Mouse (Mus musculus): ENCODE results near the gene Fli1. TPM values are rescaled to one million over a fixed set of nuclear protein-coding genes. Genes with fewer than 3 reads are reported as not detected.

Fli1 gene
- polyA plus RNA-seq, 1 experiment from 2014 or later = 6.0 TPM

- no peak overlapping the region for H3K27ac ChIP-seq (ENCODE audit: low read length)
- no peak overlapping the region for H3K9ac ChIP-seq (ENCODE audit: low read depth, low read length)
- no peaks in the 10 kb centered on the region for H3K36me3 ChIP-seq (ENCODE audit: control insufficient read depth, insufficient read depth, low read length)
- peaks cover 3% of the 10 kb centered on the region; the same call in 1 of the 2 replicates for H3K27me3 ChIP-seq (ENCODE audit: control insufficient read depth, insufficient read depth, low read depth, low read length)
- no peak overlapping the region for H3K4me3 ChIP-seq (ENCODE audit: low read depth, low read length)
- no peaks in the 10 kb centered on the region for H3K4me1 ChIP-seq (ENCODE audit: control insufficient read depth, insufficient read depth, low read length)
- ATAC-seq = no peak
- WGBS = 74% methylated on average over 4 of the region's 4 CpGs
- no peak overlapping the region for H3K4me2 ChIP-seq (ENCODE audit: low read length)
- H3K9me3 ChIP-seq (replicated peaks; ENCODE audit: control insufficient read depth, low read length, poor library complexity, severe bottlenecking) = no peaks in the 10 kb centered on the region
Measured at GRCm38 (mm10) chr9:32503423-32503822, 39.2 kb downstream of the Fli1 start.

DNA sequence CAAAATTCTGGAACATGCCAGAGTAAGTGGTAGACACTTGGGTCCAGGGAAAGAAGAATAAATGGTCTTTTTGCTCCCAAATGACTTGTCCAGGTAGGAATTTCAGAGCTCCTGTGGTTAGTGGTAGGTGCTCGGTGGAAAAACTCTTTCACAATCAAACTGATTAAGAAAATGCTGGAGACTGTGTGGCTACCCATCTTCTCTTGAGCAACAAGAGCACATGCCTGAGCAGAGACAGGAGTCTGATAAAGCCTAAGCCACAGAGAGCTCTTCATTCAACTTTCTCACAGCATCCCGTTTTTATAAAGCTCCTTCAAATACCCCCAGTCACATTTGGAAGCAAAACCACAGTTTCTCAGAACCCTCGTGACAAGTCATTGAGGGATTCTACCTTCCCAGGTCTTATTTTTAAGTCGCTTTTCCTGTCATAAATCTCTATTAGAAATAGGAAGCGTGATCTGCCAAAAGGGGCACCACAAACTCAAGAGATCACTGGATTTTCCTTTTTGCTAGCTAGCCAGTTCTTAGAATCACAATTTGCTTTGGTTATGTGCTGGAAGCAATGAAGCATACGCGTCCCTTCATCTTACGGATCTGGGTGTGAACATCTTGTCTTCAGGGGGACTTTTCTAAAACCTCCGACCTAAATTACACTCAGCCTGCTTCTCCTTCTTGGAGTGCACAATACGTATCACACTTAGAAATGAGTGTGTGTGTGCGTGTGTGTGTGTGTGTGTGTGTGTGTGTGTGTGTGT lies 40.2 kb downstream of the Fli1 start:
- 88% methylated on average over 11 of the region's 11 CpGs for WGBS
- Histone ChIP-seq H3K27ac (ENCODE audit: low read length) (no peak overlapping the region), H3K4me2 (ENCODE audit: low read length) (no peak overlapping the region), H3K36me3 (ENCODE audit: control insufficient read depth, insufficient read depth, low read length) (no peaks in the 10 kb centered on the region), H3K9ac (ENCODE audit: low read depth, low read length) (no peak overlapping the region), H3K27me3 (ENCODE audit: control insufficient read depth, insufficient read depth, low read depth, low read length) (peaks cover 3% of the 10 kb centered on the region; the same call in 1 of the 2 replicates), H3K4me3 (ENCODE audit: low read depth, low read length) (no peak overlapping the region), H3K4me1 (ENCODE audit: control insufficient read depth, insufficient read depth, low read length) (no peaks in the 10 kb centered on the region), H3K9me3 (replicated peaks; ENCODE audit: control insufficient read depth, low read length, poor library complexity, severe bottlenecking) (no peaks in the 10 kb centered on the region)
- no peak for ATAC-seq

DNA sequence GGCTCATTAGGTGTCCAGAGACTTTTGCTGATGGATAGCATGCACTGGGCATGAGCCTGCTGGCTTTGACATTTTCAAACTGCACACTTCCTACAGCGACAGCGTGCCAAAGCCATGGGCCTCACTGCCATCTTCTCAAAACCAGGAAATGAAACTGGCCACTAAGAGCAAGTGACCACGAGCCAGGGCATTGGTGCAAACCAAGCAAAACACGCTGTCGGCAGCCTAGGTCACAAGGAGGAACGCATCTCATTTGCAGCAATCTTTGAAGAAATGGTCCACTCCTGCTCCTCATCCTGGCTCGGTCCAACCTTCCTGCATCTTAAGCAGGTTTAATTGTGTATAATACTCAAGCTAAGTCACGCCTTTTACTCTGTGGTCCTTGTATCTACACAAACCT lies 41.8 kb downstream of the Fli1 start:
- ATAC-seq = no peak
- no peaks in the 10 kb centered on the region for H3K27me3 ChIP-seq (ENCODE audit: control insufficient read depth, insufficient read depth, low read depth, low read length)
- H3K9ac ChIP-seq (ENCODE audit: low read depth, low read length) = no peak overlapping the region
- no peaks in the 10 kb centered on the region for H3K9me3 ChIP-seq (replicated peaks; ENCODE audit: control insufficient read depth, low read length, poor library complexity, severe bottlenecking)
- no peaks in the 10 kb centered on the region for H3K36me3 ChIP-seq (ENCODE audit: control insufficient read depth, insufficient read depth, low read length)
- WGBS = 84% methylated on average over 8 of the region's 8 CpGs
- H3K4me1 ChIP-seq (ENCODE audit: control insufficient read depth, insufficient read depth, low read length) = no peaks in the 10 kb centered on the region
- no peak overlapping the region for H3K4me2 ChIP-seq (ENCODE audit: low read length)
- no peak overlapping the region for H3K27ac ChIP-seq (ENCODE audit: low read length)
- no peak overlapping the region for H3K4me3 ChIP-seq (ENCODE audit: low read depth, low read length)

GRCm38 (mm10) chr9:32500063-32500462 lies 42.6 kb downstream of the Fli1 start:
- no peak for ATAC-seq
- WGBS = 86% methylated on average over 5 of the region's 5 CpGs
- H3K4me3 ChIP-seq (ENCODE audit: low read depth, low read length) = no peak overlapping the region
- no peaks in the 10 kb centered on the region for H3K9me3 ChIP-seq (replicated peaks; ENCODE audit: control insufficient read depth, low read length, poor library complexity, severe bottlenecking)
- H3K4me2 ChIP-seq (ENCODE audit: low read length) = no peak overlapping the region
- no peaks in the 10 kb centered on the region for H3K27me3 ChIP-seq (ENCODE audit: control insufficient read depth, insufficient read depth, low read depth, low read length)
- no peak overlapping the region for H3K9ac ChIP-seq (ENCODE audit: low read depth, low read length)
- no peaks in the 10 kb centered on the region for H3K36me3 ChIP-seq (ENCODE audit: control insufficient read depth, insufficient read depth, low read length)
- no peak overlapping the region for H3K27ac ChIP-seq (ENCODE audit: low read length)
- H3K4me1 ChIP-seq (ENCODE audit: control insufficient read depth, insufficient read depth, low read length) = peaks cover 6% of the 10 kb centered on the region; the same call in 1 of the 2 replicates

GRCm38 (mm10) chr9:32499469-32499868 lies 43.2 kb downstream of the Fli1 start:
- WGBS = 77% methylated on average over 6 of the region's 6 CpGs
- no peak for ATAC-seq

GRCm38 (mm10) chr9:32495643-32495997 lies 47.0 kb downstream of the Fli1 start:
- WGBS = 42% methylated on average over 7 of the region's 7 CpGs
- Histone ChIP-seq H3K27ac (ENCODE audit: low read length) (no peak overlapping the region), H3K36me3 (ENCODE audit: control insufficient read depth, insufficient read depth, low read length) (no peaks in the 10 kb centered on the region), H3K9me3 (replicated peaks; ENCODE audit: control insufficient read depth, low read length, poor library complexity, severe bottlenecking) (no peaks in the 10 kb centered on the region), H3K27me3 (ENCODE audit: control insufficient read depth, insufficient read depth, low read depth, low read length) (no peaks in the 10 kb centered on the region), H3K4me3 (ENCODE audit: low read depth, low read length) (no peak overlapping the region), H3K4me1 (ENCODE audit: control insufficient read depth, insufficient read depth, low read length) (peaks cover 6% of the 10 kb centered on the region; the same call in 1 of the 2 replicates), H3K4me2 (ENCODE audit: low read length) (no peak overlapping the region), H3K9ac (ENCODE audit: low read depth, low read length) (no peak overlapping the region; the same call in 1 of the 2 replicates)
- ATAC-seq = no peak

More at GRCm38 (mm10) chr9:32499469-32499868, 43.2 kb downstream of the Fli1 start:
- H3K36me3 ChIP-seq (ENCODE audit: control insufficient read depth, insufficient read depth, low read length) = no peaks in the 10 kb centered on the region
- no peak overlapping the region for H3K27ac ChIP-seq (ENCODE audit: low read length)
- no peaks in the 10 kb centered on the region for H3K9me3 ChIP-seq (replicated peaks; ENCODE audit: control insufficient read depth, low read length, poor library complexity, severe bottlenecking)
- H3K4me1 ChIP-seq (ENCODE audit: control insufficient read depth, insufficient read depth, low read length) = peaks cover 6% of the 10 kb centered on the region; the same call in 1 of the 2 replicates
- H3K27me3 ChIP-seq (ENCODE audit: control insufficient read depth, insufficient read depth, low read depth, low read length) = no peaks in the 10 kb centered on the region
- no peak overlapping the region for H3K4me2 ChIP-seq (ENCODE audit: low read length)
- H3K9ac ChIP-seq (ENCODE audit: low read depth, low read length) = no peak overlapping the region
- no peak overlapping the region for H3K4me3 ChIP-seq (ENCODE audit: low read depth, low read length)

DNA sequence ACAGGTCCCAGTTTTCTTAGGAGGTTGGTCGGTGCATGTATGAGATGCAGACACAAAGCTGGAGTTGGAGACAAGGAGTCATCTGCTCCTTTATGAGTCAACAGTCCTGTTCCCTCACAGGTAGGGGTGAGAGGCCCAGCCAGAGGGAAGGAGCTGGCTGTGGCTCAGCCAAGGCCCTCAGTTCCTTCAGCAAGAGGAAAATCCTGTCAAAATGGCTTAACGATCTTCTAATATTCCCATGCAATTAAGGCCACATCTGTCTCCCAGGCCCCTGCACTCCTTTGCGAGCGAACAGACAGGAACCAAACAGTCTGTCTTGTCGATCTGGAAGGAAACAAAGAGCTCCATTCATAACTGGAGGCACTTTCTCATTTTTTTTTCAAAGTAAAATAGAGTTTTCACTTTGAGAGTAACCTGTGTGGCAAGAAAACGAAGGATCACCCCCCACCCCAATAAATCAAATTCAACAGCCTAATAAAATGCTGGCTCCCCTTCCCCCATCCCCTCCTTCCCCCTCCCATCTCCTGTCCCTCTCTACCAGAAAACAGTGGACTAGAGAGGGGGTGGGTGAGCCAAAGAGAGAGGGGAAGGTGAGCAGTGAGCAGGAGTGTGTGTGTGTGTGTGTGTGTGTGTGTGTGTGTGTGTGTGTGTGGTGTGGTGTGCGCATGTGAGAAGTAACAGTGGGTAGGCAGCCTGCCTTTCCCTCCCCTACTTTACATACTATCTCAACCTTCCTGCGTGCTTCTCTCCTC lies 47.6 kb downstream of the Fli1 start:
- no peak overlapping the region for H3K4me2 ChIP-seq (ENCODE audit: low read length)
- H3K27ac ChIP-seq (ENCODE audit: low read length) = no peak overlapping the region
- no peak for ATAC-seq
- H3K4me3 ChIP-seq (ENCODE audit: low read depth, low read length) = no peak overlapping the region
- H3K9me3 ChIP-seq (replicated peaks; ENCODE audit: control insufficient read depth, low read length, poor library complexity, severe bottlenecking) = no peaks in the 10 kb centered on the region
- 30% methylated on average over 8 of the region's 8 CpGs for WGBS
- no peaks in the 10 kb centered on the region for H3K27me3 ChIP-seq (ENCODE audit: control insufficient read depth, insufficient read depth, low read depth, low read length)
- no peaks in the 10 kb centered on the region for H3K36me3 ChIP-seq (ENCODE audit: control insufficient read depth, insufficient read depth, low read length)
- H3K9ac ChIP-seq (ENCODE audit: low read depth, low read length) = no peak overlapping the region; the same call in 1 of the 2 replicates
- H3K4me1 ChIP-seq (ENCODE audit: control insufficient read depth, insufficient read depth, low read length) = peaks cover 6% of the 10 kb centered on the region; the same call in 1 of the 2 replicates

DNA sequence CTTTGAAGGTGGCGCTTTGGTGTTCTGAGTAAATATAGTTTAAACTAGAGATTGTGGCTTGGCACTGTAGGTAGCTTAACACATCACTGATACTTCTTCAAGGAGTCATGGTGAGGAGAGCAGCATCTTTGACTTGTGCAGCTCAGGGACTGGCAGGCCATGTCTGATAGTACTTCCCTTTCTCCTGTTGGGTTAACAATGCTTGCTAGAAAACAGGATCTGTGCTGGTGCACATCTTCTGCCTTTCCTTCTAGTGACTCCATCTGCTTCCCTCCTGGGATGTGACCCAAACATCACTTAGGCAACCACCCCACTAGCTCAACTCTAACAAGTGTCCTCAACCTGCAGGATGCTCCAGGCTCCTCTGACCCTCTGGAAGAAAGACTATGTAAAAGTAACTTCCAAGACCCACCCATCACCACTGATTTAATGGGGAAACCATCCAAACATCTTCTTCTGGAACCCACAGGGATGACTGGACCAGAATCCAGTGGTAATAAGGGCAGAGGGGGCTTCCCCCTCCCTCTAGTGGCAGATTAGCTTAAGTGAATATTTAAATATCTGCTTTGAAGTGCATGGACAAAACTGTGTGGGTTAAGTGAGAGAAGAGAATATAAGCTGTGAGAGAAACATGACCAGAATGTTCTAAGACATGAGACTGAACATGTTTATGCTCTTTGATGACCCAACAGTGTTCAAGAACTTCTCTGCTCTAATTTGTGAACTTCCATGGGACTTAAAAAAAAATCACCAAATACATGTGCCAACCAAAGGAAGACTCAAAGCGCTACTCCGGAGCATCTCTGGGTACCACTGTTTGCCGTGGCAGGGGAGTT lies 48.9 kb downstream of the Fli1 start:
- Histone ChIP-seq H3K4me1 (ENCODE audit: control insufficient read depth, insufficient read depth, low read length) (peaks cover 10% of the 10 kb centered on the region), H3K9ac (ENCODE audit: low read depth, low read length) (no peak overlapping the region), H3K9me3 (replicated peaks; ENCODE audit: control insufficient read depth, low read length, poor library complexity, severe bottlenecking) (no peaks in the 10 kb centered on the region), H3K4me2 (ENCODE audit: low read length) (no peak overlapping the region), H3K4me3 (ENCODE audit: low read depth, low read length) (no peak overlapping the region), H3K27me3 (ENCODE audit: control insufficient read depth, insufficient read depth, low read depth, low read length) (no peaks in the 10 kb centered on the region), H3K36me3 (ENCODE audit: control insufficient read depth, insufficient read depth, low read length) (no peaks in the 10 kb centered on the region), H3K27ac (ENCODE audit: low read length) (no peak overlapping the region)
- ATAC-seq = no peak
- 90% methylated on average over 4 of the region's 4 CpGs for WGBS

Measured in midbrain, embryonic 16.5 days (tissue).